Mouse (Mus musculus) liver, adult 2 months (tissue): Measurements from ENCODE around the gene Tac2. TPM values are rescaled to one million over a fixed set of nuclear protein-coding genes. Genes with fewer than 3 reads are reported as not detected.
A peak's percentile ranks its signal among the peaks of the same experiment; 100 is the strongest.

Experiments used
- DNase-seq: peaks from one replicate; pipeline ENCODE4 v3.0.0-alpha.2; 2011; ENCODE audit warnings: low read depth, low spot score; ENCODE audit errors: extremely low read depth
- H3K27ac ChIP-seq: fragments of 200-500 bp; replicated peaks from 2 replicates; pipeline ENCODE4 v1.5.1; 2012; ENCODE audit warnings: low read depth, mild to moderate bottlenecking, control low read depth, inconsistent platforms, low read length; ENCODE audit not compliant: insufficient read depth
- H3K27me3 ChIP-seq: fragments of 200-500 bp; 2 replicates; pipeline ENCODE4 v1.6.1; 2012; ENCODE audit warnings: mild to moderate bottlenecking, moderate library complexity, low read length, inconsistent platforms; ENCODE audit not compliant: control insufficient read depth, insufficient read depth
- H3K36me3 ChIP-seq: fragments of 200-500 bp; 2 replicates; pipeline ENCODE4 v1.6.1; 2012; ENCODE audit warnings: low read length, inconsistent platforms; ENCODE audit not compliant: control insufficient read depth, insufficient read depth
- H3K4me1 ChIP-seq: fragments of 200-500 bp; 2 replicates; pipeline ENCODE4 v1.6.1; 2011; ENCODE audit warnings: low read length; ENCODE audit not compliant: control insufficient read depth, insufficient read depth
- H3K4me3 ChIP-seq: fragments of 200-500 bp; 2 replicates; pipeline ENCODE4 v1.5.1; 2011; ENCODE audit warnings: low read depth, mild to moderate bottlenecking, control low read depth, low read length, moderate library complexity; ENCODE audit not compliant: insufficient read depth
- H3K79me2 ChIP-seq: fragments of 200-500 bp; 2 replicates; pipeline ENCODE4 v1.6.1; 2012; ENCODE audit warnings: inconsistent platforms, mild to moderate bottlenecking, low read length, moderate library complexity; ENCODE audit not compliant: control insufficient read depth, insufficient read depth
- H3K9ac ChIP-seq: fragments of 200-500 bp; 2 replicates; pipeline ENCODE4 v1.6.1; 2012; ENCODE audit warnings: low read depth, mild to moderate bottlenecking, control low read depth, inconsistent platforms, low read length
- CTCF ChIP-seq: fragments of 200-500 bp; IDR thresholded peaks from 2 replicates; pipeline ENCODE4 v1.5.1; 2011; ENCODE audit warnings: low read depth, low read length, control low read depth
- POLR2A ChIP-seq: fragments of 200-500 bp; IDR thresholded peaks from 2 replicates; pipeline ENCODE4 v1.6.1; 2011; ENCODE audit warnings: low read length, control low read depth; ENCODE audit not compliant: insufficient read depth; ENCODE audit errors: extremely low read depth
- WGBS: fragments of 180-500 bp; shearing (Covaris S2); methylation state at CpG from one replicate; pipeline ENCODE4 v1.1.7; 2018; 5-methylcytosine and 5-hydroxymethylcytosine counted together
- polyA plus RNA-seq: library from polyadenylated mRNA; depleted of rRNA; stranded (reverse); fragments of >200 nt; gene quantifications from 2 replicates; pipeline ENCODE4 v1.2.3, GENCODE M21; 2012; rRNA removed
- total RNA-seq: library from RNA; depleted of rRNA; stranded (reverse); fragments of >200 nt; gene quantifications from 2 replicates; pipeline ENCODE4 v1.2.3, GENCODE M21; 2014; rRNA removed

Tac2 gene
- total RNA-seq (not detected in 2 replicates), polyA plus RNA-seq (not detected in 2 replicates)

DNA sequence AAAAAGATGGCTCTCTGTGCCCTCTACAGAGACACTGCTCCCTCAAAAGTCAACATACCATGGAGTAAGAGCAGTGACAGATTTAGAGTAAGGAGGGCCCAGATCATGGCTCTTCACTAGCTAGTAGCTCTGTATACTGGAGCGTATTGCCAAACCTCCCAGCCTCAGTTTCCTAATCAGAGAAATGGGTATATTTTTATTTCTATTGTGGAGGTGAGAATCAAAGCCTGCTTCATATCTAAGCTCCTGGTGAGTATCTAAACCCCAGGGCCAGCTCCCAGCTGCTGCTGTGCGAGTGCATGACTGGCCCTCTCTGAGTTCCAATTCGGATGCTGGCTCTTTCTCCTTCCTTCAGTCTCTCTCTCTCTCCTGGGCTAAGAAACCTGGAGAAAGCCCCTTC is at the start of gene Tac2:
TSS of gene Tac2 (plus strand) at position 301 of the 400 bp plus-strand sequence.
- Histone ChIP-seq H3K9ac (no peak within 1 kb of the TSS), H3K27me3 (0 out of 2 replicates have a peak, but pooled peaks cover 2% of the 10 kb centered on the region), H3K4me1 (no peaks in the 10 kb centered on the region), H3K27ac (no peak within 1 kb of the TSS), H3K79me2 (no peaks in the 10 kb centered on the region), H3K36me3 (no peaks in the 10 kb centered on the region), H3K4me3 (no peak within 1 kb of the TSS)
- 88% methylated on average over 3 of the region's 3 CpGs for WGBS
- DNase-seq, result no peak
- TF ChIP-seq POLR2A (no peak), CTCF (no peak)

DNA sequence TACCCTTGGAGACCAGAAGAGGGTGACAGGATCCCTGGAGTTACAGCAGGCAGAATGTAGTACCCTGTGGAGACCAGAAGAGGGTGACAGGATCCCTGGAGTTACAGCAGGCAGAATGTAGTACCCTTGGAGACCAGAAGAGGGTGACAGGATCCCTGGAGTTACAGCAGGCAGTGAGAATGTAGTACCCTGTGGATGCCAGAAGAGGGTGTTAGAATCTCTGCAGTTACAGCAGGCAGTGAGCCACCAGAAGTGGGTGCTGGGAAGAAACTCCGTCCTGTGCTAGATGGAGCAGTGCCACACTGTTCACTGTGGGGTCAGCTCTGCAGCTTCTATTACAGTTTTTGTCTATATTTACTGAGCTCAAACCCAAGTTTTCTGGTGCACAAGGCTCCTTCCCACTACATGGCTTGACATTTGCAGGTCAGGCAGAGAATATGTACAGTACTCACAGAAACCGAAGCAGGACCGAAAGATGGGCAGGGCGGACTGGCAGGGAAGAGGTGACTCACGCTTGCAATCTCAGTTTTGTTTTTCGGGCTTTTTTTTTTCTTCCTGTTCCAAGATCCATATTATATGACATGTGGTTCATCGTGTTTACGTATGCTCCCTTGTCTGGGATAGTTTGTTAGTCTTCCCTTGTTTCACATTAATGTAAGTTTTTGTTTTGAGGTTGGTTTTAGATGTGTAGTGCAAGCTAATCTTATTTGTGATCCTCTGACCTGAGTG is 49.3 kb upstream of the Tac2 start:
- H3K4me3 ChIP-seq, result 0 out of 2 replicates have a peak overlapping the region, but pooled peaks have one; percentile 3

DNA sequence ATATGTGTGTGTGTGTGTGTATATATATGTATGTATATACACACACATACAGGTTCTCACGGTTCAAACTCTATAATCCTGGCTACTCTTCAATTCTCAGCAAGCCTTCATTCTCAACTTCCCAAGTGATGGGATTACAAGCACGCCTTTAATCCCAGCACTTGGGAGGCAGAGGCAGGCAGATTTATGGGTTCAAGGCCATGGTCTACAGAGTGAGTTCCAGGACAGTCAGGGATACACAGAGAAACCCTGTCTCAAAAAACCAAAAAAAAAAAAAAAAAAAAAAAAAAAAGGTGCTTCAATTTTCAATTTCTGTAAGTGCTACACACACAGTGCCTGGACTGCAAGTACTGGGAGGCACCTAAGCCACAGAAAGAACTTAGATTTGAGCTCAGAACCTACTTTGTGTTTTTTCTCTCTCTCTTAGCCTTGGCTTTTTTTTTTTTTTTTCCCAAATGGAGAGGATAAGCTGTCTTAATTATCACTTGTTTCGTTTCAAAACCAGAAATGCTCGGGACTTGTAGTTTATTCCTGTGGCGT is 48.3 kb upstream of the Tac2 start:
- Histone ChIP-seq H3K36me3 (no peaks in the 10 kb centered on the region), H3K4me3 (peak overlapping the region; percentile 68; the same call in 1 of the 2 replicates), H3K4me1 (peaks cover 7% of the 10 kb centered on the region)

More for the DNA sequence above, 49.3 kb upstream of the Tac2 start:
- H3K4me1 ChIP-seq, result peaks cover 7% of the 10 kb centered on the region
- no peaks in the 10 kb centered on the region for H3K27me3 ChIP-seq
- H3K79me2 ChIP-seq, result no peaks in the 10 kb centered on the region
- H3K9ac ChIP-seq, result no peak overlapping the region
- DNase-seq, result peak; percentile 94
- TF ChIP-seq POLR2A (no peak), CTCF (peak; percentile 70)
- no peak overlapping the region; the same call in 1 of the 2 replicates for H3K27ac ChIP-seq
- H3K36me3 ChIP-seq, result no peaks in the 10 kb centered on the region
- WGBS, result 62% methylated on average over 8 of the region's 8 CpGs

DNA sequence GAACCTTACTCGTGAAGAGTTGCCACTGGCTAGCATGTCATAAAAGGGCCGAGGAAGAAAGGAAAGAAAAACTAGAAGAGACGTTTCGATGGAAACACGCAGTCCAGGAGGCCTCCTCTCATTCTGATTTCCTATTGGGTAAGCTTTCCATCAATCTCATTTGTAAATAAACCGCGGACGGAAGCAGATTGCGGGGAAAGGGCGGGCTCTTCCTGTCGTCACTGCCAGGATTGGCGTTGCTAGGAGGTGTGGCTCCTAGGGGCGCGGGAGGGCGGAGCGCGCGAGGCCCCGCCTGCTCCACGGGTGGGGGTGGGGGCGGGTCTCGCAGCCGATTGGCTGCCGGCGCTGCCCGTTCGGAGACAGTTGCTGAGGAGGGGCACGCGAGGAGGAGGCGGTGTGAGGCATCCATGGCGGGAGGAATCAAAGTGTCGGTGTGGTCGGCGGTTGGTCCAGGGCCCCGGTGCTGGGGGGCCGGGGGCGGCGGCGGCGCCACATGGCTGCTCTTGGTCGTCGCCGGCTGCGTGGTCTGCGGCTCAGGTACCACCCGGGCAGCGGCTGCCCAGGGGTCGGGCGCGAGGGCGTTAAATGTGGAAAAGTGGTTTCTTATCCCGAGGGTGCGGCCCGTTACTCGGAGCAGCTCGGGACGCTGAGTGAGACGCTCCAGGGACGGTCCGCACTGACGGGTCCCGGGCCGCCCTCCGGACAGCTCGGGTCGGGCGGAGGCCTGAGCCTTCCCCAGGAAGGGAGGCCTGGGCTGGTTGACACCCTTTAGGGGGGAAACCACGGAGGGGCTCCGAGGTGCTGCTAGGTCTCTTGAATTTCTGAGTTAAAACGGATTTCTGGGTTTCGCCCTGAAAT is 47.4 kb upstream of the Tac2 start:
- DNase-seq, result peak; percentile 96
- H3K27ac ChIP-seq, result peak overlapping the region; percentile 46; the same call in 1 of the 2 replicates
- H3K4me1 ChIP-seq, result peaks cover 7% of the 10 kb centered on the region
- H3K4me3 ChIP-seq, result peak overlapping the region; percentile 84
- H3K79me2 ChIP-seq, result no peaks in the 10 kb centered on the region
- no peaks in the 10 kb centered on the region for H3K27me3 ChIP-seq
- no peak for TF ChIP-seq CTCF
- TF ChIP-seq POLR2A, result no peak
- 1% methylated on average over 68 of the region's 71 CpGs for WGBS
- no peaks in the 10 kb centered on the region for H3K36me3 ChIP-seq
- peak overlapping the region; percentile 81 for H3K9ac ChIP-seq

More for the DNA sequence above, 48.3 kb upstream of the Tac2 start:
- TF ChIP-seq POLR2A, result no peak
- TF ChIP-seq CTCF, result no peak
- no peaks in the 10 kb centered on the region for H3K79me2 ChIP-seq
- DNase-seq, result peak; percentile 18
- no peak overlapping the region; the same call in 1 of the 2 replicates for H3K9ac ChIP-seq
- WGBS, result 37% methylated on average over 5 of the region's 5 CpGs
- no peak overlapping the region; the same call in 1 of the 2 replicates for H3K27ac ChIP-seq
- no peaks in the 10 kb centered on the region for H3K27me3 ChIP-seq

DNA sequence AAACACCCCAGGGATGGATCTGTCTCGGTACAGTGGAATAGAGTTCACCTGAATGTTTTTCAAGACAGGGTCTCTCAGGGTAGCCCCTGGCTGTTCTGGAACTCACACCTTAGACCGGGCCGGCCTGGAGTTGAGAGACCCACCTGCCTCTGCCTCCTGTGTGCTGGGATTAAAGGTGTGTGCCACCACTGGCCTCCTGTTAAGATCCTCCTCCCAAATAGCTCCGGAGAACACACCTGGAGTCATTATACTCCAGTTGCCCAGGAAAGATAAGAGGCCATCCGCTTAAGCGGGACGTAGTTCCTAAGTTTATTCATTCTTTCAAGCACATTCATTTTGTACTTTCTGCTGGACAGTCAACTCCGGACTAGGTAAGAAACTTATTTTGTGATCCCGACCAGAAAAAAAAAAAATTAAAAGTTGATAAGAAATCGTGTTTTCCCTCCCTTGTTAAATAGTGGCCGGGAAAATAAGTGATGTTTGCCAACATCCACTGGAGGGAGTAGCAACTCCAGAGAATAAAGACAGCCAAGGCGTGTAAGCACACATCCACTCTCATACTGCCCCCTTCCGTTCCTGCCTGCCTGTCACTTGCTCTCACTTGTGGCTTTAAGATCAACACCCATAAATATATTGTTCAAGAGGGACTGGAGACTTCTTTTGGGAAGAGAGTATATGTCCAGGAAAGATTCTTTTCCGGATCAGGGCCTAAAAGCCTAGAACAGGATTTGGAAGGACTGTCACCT is 46.5 kb upstream of the Tac2 start:
- 5% methylated on average over 14 of the region's 14 CpGs for WGBS
- no peak overlapping the region for H3K27ac ChIP-seq
- TF ChIP-seq CTCF (peak; percentile 77), POLR2A (no peak)
- peak overlapping the region; percentile 81; the same call in 1 of the 2 replicates for H3K9ac ChIP-seq
- peaks cover 7% of the 10 kb centered on the region for H3K4me1 ChIP-seq
- no peaks in the 10 kb centered on the region for H3K36me3 ChIP-seq
- H3K79me2 ChIP-seq, result no peaks in the 10 kb centered on the region; the same call in 1 of the 2 replicates
- no peaks in the 10 kb centered on the region for H3K27me3 ChIP-seq
- DNase-seq, result peak; percentile 76
- no peak overlapping the region for H3K4me3 ChIP-seq
